Mouse (Mus musculus): ENCODE measurements around the gene Gli1. TPM values are rescaled to one million over a fixed set of nuclear protein-coding genes. Genes with fewer than 3 reads are reported as not detected.

Gene Gli1
- total and polyA plus RNA-seq, 3 experiments = 0.10 to 0.42 TPM; not detected in 1

DNA sequence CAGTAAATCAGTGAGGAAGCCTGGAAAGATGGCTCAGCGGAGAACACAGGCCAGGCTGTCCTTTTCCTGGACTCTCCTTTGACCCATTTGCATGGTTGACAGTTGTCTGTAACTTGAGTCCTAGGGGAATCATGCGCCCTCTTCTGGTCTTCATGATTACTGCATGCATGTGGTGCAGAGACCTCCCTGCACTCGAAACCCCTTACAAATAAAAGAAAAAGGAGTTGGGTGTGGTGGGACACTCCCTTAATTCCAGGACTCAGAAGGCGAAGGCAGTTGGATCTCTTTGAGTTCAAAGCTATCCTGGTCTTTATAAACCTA, 29.5 kb downstream of the Gli1 start:
- H3K9me3 ChIP-seq (replicated peaks; ENCODE audit: low read length) = no peaks in the 10 kb centered on the region
- H3K4me3 ChIP-seq (replicated peaks in 1 of 3; ENCODE audit: low read depth in 2 of 3, low read length in 2 of 3, poor library complexity in 1 of 3) = peak overlapping the region; percentile 80 to 97 (median 83)
- peaks cover 19% of the 10 kb centered on the region for H3K79me2 ChIP-seq (replicated peaks; ENCODE audit: control insufficient read depth, extremely low read depth, insufficient read depth, poor library complexity, severe bottlenecking)
- DNase-seq (ENCODE audit: extremely low read depth) = peak; percentile 90
- peaks cover 5 to 17% of the 10 kb centered on the region in 2 experiments for H3K4me1 ChIP-seq (ENCODE audit: control insufficient read depth in 1 of 2, insufficient read depth in 2 of 2)
- dilution Hi-C loops (cut with MboI; ENCODE audit: extremely low pct_ligation_motif_present, extremely low pct_unique_long_range_greater_than_20kb, low sequenced_read_pairs) = no loop called here
- peaks cover 24 to 26% of the 10 kb centered on the region in 2 experiments for H3K36me3 ChIP-seq (replicated peaks in 1 of 2; ENCODE audit: control insufficient read depth in 1 of 2, insufficient read depth in 1 of 2, low read length in 1 of 2)
- peak overlapping the region; percentile 91; the same call in 1 of the 2 replicates for H3K27ac ChIP-seq (ENCODE audit: insufficient read depth, low read depth)
- in situ Hi-C loops (cut with MboI; ENCODE audit: low pct_ligation_motif_present, low pct_unique_long_range_greater_than_20kb, low sequenced_read_pairs) = no loop called here
- H3K27me3 ChIP-seq (replicated peaks) = no peaks in the 10 kb centered on the region
- peak overlapping the region; percentile 93 for H3K9ac ChIP-seq (ENCODE audit: insufficient read depth, low read depth)
- TF ChIP-seq MAFK (IDR thresholded peaks at IDR 0.05; ENCODE audit: insufficient replicate concordance, low read length) (no peak), KAT2A (IDR thresholded peaks at IDR 0.05; ENCODE audit: insufficient replicate concordance, low read length) (no peak), ELF1 (IDR thresholded peaks at IDR 0.05; ENCODE audit: low read depth, low read length) (peak; percentile 50; the same call in 1 of the 2 replicates), USF1 (IDR thresholded peaks at IDR 0.05; ENCODE audit: low read depth, low read length) (no peak), CHD1 (IDR thresholded peaks at IDR 0.05; ENCODE audit: low read depth, low read length) (no peak), JUN (IDR thresholded peaks at IDR 0.05; ENCODE audit: insufficient read depth, low read depth, low read length) (no peak), ZC3H11A (IDR thresholded peaks at IDR 0.05; ENCODE audit: low read depth, low read length) (no peak), ZNF384 (IDR thresholded peaks at IDR 0.05; ENCODE audit: low read depth, low read length) (no peak), IRF4 (IDR thresholded peaks at IDR 0.05; ENCODE audit: low read depth, low read length) (no peak; the same call in 1 of the 2 replicates), RAD21 (IDR thresholded peaks at IDR 0.05; ENCODE audit: low read depth, low read length) (peak; percentile 37), EP300 (IDR thresholded peaks at IDR 0.05; ENCODE audit: low read length) (no peak), PAX5 (IDR thresholded peaks at IDR 0.05; ENCODE audit: low read length) (no peak), MXI1 (IDR thresholded peaks at IDR 0.05; ENCODE audit: low read depth, low read length) (no peak; the same call in 1 of the 2 replicates), ZKSCAN1 (IDR thresholded peaks at IDR 0.05; ENCODE audit: borderline replicate concordance, low read depth, low read length) (no peak), USF2 (conservative IDR thresholded peaks at IDR 0.05; ENCODE audit: low read depth, low read length) (no peak), MAX (IDR thresholded peaks at IDR 0.05; ENCODE audit: low read length) (peak; percentile 48; the same call in 1 of the 2 replicates), CHD2 (IDR thresholded peaks at IDR 0.05; ENCODE audit: low read length) (no peak), NELFE (IDR thresholded peaks at IDR 0.05; ENCODE audit: low read depth, low read length) (no peak), SMC3 (IDR thresholded peaks at IDR 0.05; ENCODE audit: low read depth, low read length) (peak; percentile 68), TCF12 (IDR thresholded peaks at IDR 0.05; ENCODE audit: low read depth, low read length) (no peak), GABPA (IDR thresholded peaks at IDR 0.05; ENCODE audit: insufficient replicate concordance, low read depth, low read length) (no peak), MYC (IDR thresholded peaks at IDR 0.05; ENCODE audit: low read depth, low read length) (peak; percentile 79; the same call in 1 of the 2 replicates), ETS1 (conservative IDR thresholded peaks at IDR 0.05; ENCODE audit: low read depth, low read length) (peak; percentile 42; the same call in 1 of the 2 replicates), CTCF (conservative IDR thresholded peaks at IDR 0.05 in 1 of 2, IDR thresholded peaks at IDR 0.05 in 1 of 2; ENCODE audit: low read depth in 2 of 2, low read length in 2 of 2) (peak; percentile 88 to 90), ZMIZ1 (IDR thresholded peaks at IDR 0.05; ENCODE audit: low read depth, low read length) (no peak), HCFC1 (IDR thresholded peaks at IDR 0.05; ENCODE audit: low read depth, low read length) (peak; percentile 37; the same call in 1 of the 2 replicates), POLR2A (IDR thresholded peaks at IDR 0.05; ENCODE audit: low read depth, low read length) (no peak), POLR2AphosphoS2 (IDR thresholded peaks at IDR 0.05; ENCODE audit: low read depth, low read length) (no peak), TBP (conservative IDR thresholded peaks at IDR 0.05; ENCODE audit: low read depth, low read length) (no peak), JUND (conservative IDR thresholded peaks at IDR 0.05; ENCODE audit: low read depth, low read length) (no peak), MAZ (IDR thresholded peaks at IDR 0.05; ENCODE audit: low read depth, low read length) (no peak), NRF1 (IDR thresholded peaks at IDR 0.05; ENCODE audit: low read depth, low read length) (no peak), MEF2A (IDR thresholded peaks at IDR 0.05; ENCODE audit: borderline replicate concordance, low read depth, low read length) (no peak), E2F4 (IDR thresholded peaks at IDR 0.05; ENCODE audit: insufficient replicate concordance, low read depth, low read length) (no peak), RCOR1 (conservative IDR thresholded peaks at IDR 0.05; ENCODE audit: low read depth, low read length) (no peak), SIN3A (IDR thresholded peaks at IDR 0.05; ENCODE audit: low read length) (peak; percentile 94), BHLHE40 (IDR thresholded peaks at IDR 0.05; ENCODE audit: low read depth, low read length) (no peak), UBTF (IDR thresholded peaks at IDR 0.05; ENCODE audit: low read depth, low read length) (no peak)
- H3K4me2 ChIP-seq (ENCODE audit: insufficient read depth, low read depth, poor library complexity, severe bottlenecking) = peak overlapping the region; percentile 29
